Mouse (Mus musculus): ENCODE measurements around the gene Glce.

Glce gene

DNA sequence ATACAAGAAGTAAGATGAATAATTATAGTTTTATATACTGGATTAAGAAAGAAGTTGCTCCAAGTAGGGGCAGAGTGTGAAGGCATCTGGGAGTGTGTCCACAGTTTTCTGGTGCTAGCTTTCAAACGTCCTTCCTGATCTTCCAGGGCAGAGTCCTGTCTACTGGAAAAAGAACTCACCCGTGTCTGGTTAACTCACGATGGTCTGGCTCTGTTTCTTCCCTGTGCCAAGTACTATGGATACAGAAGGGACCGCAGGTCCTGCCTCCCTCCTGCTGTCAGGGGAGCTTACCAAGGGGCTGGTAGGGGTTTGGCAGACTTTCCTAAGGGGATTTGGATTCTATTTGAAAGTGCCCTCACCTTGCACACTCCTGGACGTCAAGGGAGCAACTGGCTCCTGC is 97.4 kb downstream of the Glce start:
- no peak for DNase-seq

GRCm38 (mm10) chr9:62023879-62024278 is 98.6 kb downstream of the Glce start:
- DNase-seq, result peak in 1 of 2 experiments; percentile 57

DNA sequence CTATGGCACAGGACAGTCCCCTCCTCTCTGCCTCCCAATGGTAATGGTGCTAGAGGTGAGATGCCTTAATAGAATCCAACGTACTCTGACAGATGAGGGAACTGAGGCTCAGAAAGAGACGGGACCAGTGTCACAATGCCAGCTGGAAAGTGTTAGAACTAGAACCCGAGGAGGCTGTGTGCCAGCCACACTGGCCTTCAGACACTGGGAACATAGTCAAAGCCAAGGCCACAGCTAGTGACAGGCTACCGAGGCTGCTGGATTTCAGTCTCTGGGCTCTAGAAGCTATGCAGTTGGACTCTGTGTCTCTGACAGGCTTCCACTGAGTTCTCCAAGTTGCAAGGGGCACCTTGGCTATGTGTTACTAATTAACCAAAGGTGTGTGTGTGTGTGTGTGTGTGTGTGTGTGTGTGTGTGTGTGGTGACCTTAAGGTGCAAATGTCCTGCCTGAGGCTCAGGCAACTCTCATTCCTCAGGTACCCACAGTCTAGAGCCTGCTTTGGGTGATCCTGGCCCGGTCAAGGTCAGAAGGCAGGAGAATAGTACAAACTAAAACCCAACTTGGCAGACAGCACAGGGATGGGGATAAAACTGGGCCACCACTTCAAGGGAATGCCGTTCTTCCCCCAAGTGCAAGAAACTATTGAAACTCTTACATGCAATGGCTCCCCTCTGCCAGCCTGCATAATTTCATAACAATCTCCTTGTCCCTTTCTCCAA is 99.3 kb downstream of the Glce start:
- peak; percentile 63 to 72 for DNase-seq

- peak; percentile 57 to 70 for DNase-seq
These were observed 100.8 kb downstream of the Glce start for GRCm38 (mm10) chr9:62021583-62022120.

GRCm38 (mm10) chr9:62020259-62020658 is 102.2 kb downstream of the Glce start:
- DNase-seq, result no peak

GRCm38 (mm10) chr9:62018229-62019093 is 104.0 kb downstream of the Glce start:
- DNase-seq, result peak; percentile 55 to 69

DNA sequence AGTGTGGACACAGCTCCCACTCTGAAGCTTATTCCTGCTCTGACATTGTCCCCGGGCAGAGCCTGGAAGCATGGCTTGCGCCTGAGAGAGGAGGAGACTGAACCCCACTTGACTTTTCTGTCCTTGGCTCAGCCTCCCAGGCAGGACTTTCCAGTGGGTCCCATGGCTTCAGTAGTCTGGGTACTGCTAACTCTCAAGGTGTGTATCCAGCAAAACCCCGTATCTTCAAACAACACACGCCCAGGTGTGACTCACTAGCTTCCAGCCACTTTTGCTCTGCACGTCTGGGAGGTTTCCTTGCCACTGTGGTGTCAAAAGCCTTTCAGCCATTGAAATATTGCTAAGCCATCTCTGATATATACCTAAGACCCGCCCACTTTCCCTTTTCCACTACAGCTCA is 105.1 kb downstream of the Glce start:
- DNase-seq, result no peak

DNA sequence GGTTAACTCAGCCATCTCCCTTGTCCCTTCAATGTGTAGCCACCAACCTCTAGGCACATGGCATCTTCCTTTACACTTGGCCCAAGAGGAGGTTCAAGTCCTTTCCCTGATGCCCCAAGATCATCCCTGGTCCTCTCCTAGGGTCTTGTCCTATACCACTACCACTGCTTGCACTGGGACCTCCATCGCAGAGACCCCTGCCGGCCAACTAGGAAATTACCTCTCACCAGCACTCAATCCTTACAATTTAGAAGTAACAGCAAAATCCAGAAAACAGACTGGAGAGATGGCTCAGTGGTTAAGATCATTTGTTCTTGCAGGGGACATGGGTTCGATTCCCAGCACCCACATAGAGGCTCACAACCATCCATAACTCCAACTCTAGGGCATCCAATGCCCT is 107.0 kb downstream of the Glce start:
- no peak for DNase-seq

DNA sequence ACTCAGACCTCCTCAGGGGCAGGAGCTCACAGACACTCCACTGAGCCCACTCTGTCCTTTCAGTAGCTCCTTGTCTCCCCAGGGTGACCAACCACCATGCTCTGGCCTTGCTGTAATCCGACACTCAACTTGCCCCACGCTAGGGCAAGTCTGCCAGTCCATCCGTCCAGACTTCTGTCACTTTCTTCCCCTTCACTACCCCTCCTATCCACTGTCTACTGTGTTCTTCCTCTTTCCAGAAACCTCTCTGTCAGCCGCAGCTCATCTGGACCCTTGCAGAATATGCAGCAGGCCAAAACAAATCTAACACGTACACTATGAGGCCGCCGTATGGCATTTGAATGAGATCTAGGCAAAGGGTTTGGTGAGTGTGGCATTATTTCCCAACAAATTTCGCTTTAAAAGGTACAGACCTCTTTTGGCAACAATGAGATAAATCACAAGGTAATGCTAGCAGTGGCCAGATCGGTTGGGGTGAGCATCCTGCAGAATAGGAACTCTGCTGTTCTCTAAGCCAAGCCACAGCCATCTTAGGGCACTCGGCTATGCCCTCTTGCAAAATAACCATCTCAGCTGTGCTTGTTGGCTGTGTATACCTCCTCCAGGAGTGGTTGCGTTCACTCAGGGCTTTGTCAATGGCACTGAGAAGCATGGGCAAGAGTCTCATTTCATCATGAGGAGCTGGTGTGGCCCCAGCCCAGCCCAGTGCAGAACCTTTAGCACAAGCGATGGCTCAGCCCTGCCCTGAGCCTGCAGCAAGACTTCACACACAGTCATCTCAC is 108.9 kb downstream of the Glce start:
- no peak for DNase-seq

- peak; percentile 76 to 87 for DNase-seq
These were observed 114.1 kb downstream of the Glce start for GRCm38 (mm10) chr9:62008360-62008759.

All from kidney, postnatal 4 days (tissue).